Mouse (Mus musculus) liver, adult 10 weeks (tissue): Measurements from ENCODE around the gene 1700086D15Rik. TPM values are rescaled to one million over a fixed set of nuclear protein-coding genes. Genes with fewer than 3 reads are reported as not detected.

Source experiments
- polyA plus RNA-seq: library from polyadenylated mRNA; stranded (reverse); fragments of 350-450 nt; fragmentation: Illumina TruSeq; extraction: RNeasy Lipid Tissue Mini Kit (QIAGEN cat#74804); gene quantifications from one replicate; pipeline ENCODE4 v1.2.3, GENCODE M21; 2014; ENCODE audit warnings: low read depth, low replicate concordance

Gene 1700086D15Rik
- not detected for polyA plus RNA-seq

DNA sequence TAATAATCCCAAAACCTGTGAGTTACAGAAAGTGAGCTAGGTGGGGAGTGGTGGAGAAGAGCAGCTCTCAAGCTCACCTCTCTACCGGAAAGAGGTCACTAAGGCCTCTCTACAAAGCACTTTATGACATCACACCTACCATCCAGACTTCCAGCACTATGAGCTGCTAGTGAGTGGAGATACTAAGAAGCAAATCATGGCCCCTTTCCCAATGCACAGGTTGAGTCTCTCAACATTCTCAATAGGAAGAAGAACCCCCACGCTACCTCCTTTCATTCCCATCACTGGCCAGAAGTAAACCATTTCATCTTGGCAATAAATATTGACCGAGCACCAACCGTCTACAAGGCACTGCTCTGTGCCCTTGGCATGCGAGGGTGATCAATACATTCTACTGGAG, at the start of gene 1700086D15Rik:
TSS of gene 1700086D15Rik (minus strand) at position 101 of the 400 bp plus-strand sequence.

DNA sequence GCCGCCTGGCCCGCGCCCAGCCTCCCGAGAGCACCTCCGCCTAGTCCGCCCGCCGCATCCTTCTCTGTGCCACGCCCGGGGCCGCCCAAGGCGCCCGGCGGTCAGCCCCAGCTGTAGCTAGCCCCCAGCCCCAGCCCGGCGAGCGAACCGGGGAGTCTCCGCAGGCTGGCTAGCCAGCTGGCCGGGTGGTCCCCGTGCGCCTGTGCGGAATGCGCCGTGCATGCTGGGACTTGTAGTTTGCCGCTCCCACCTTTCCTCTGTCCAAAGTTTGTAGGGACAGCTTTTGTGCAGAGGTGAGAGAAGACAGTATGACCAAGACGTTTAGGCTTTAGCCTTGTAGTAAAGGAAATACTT, 3.1 kb upstream of the 1700086D15Rik start, which contains the start of gene Arhgap44:
TSS of gene Arhgap44 (minus strand) at position 195 of the 354 bp plus-strand sequence.

Other genes with a start within 250 kb of the 1700086D15Rik start
- 4.8 TPM for gene Elac2, start 180.9 kb downstream of the 1700086D15Rik start, polyA plus RNA-seq
- 0.32 TPM for gene Arhgap44, start 3.1 kb upstream of the 1700086D15Rik start, polyA plus RNA-seq
- gene Myocd, start 110.1 kb upstream of the 1700086D15Rik start, polyA plus RNA-seq: 0.11 TPM